Mouse (Mus musculus): ENCODE data around the gene Sgcd. TPM values are rescaled to one million over a fixed set of nuclear protein-coding genes. Genes with fewer than 3 reads are reported as not detected.
A peak's percentile ranks its signal among the peaks of the same experiment; 100 is the strongest.

Sgcd gene
- total and polyA plus RNA-seq, 2 experiments from 2014 or later, result 4.0 to 37.3 TPM

DNA sequence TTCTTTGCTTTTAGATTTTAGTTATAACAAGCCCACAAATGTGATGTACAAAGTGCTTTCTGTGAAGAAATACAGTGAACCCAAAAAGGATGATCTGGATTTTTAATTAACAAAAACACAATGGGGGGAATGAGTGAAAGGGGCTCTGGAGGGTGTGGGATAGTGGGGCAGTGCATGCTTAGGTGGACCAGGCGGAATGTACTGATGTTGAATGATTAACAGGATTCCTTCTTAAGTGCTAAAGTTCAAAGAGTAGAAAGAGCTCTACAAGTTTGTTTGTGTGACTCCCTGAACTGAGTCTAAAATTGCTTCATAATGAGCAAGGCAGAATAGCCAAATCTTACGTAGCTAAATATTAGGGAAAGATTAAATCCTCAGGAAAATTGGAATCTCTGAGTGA lies 246.0 kb downstream of the Sgcd start:
- 74% methylated on average over 2 of the region's 2 CpGs for WGBS
- no peak overlapping the region for H3K4me2 ChIP-seq (ENCODE audit: low read depth, low read length)
- H3K36me3 ChIP-seq (ENCODE audit: insufficient read depth, low read length), result no peaks in the 10 kb centered on the region
- no peaks in the 10 kb centered on the region for H3K4me1 ChIP-seq (ENCODE audit: insufficient read depth, low read length)
- TF ChIP-seq CTCF (IDR thresholded peaks at IDR 0.05; ENCODE audit: low read depth), result no peak
- H3K9ac ChIP-seq (replicated peaks; ENCODE audit: low read length), result no peak overlapping the region
- H3K27me3 ChIP-seq (ENCODE audit: insufficient read depth, low read length), result no peaks in the 10 kb centered on the region
- no peaks in the 10 kb centered on the region for H3K9me3 ChIP-seq (ENCODE audit: low read length)
- ATAC-seq, result no peak
- DNase-seq (ENCODE audit: low spot score), result no peak
- H3K4me3 ChIP-seq (ENCODE audit: low read length), result no peak overlapping the region
- H3K27ac ChIP-seq, result no peak overlapping the region

DNA sequence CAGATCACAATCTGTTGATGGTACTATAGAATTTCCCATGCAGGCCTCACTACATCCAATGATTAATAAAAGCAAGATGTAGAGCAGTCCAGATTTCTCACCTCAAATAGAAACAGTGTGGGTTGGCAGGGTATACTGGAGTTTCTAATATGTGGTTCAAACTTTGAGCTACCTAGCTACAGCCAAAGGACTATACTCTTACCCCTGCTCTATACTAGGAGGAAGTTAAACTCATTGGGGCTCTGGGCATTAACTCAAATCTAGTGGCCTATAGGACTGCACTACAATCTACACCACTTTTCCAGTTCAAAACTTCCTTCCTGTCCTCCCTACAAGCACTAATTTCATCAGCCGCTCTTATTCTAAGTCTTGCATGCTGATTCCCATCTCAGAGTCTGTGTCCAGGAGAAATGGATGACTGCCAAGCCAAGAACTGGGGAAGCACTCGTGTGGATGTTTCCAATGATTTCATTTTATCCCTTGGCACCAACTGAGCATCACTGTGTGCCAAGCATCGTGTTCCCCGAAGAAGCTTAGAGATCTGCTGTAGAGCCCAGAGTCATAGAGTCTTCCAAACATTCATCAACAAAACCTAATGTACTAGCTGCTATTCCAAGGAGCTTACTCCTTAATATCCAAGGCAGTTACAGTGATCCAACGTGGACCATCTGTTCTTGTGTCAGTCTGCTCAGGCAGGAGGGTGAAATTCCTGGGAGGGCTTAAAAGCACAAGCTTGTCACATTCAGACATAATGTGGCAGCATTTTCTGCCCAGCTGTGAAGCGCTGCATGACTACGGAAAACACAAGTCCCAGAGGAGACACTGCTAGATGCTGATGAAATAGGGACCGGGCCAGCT lies 283.6 kb downstream of the Sgcd start:
- Histone ChIP-seq H3K36me3 (ENCODE audit: insufficient read depth, low read length) (no peaks in the 10 kb centered on the region), H3K27me3 (ENCODE audit: insufficient read depth, low read length) (no peaks in the 10 kb centered on the region), H3K4me1 (ENCODE audit: insufficient read depth, low read length) (peaks cover 3% of the 10 kb centered on the region; the same call in 1 of the 2 replicates), H3K9me3 (ENCODE audit: low read length) (no peaks in the 10 kb centered on the region), H3K4me3 (ENCODE audit: low read length) (no peak overlapping the region), H3K27ac (peak overlapping the region; percentile 45; the same call in 1 of the 2 replicates), H3K4me2 (ENCODE audit: low read depth, low read length) (no peak overlapping the region), H3K9ac (replicated peaks; ENCODE audit: low read length) (no peak overlapping the region)
- 25% methylated on average over 8 of the region's 8 CpGs for WGBS
- no peak for TF ChIP-seq CTCF (IDR thresholded peaks at IDR 0.05; ENCODE audit: low read depth)
- DNase-seq (ENCODE audit: low spot score), result peak; percentile 76
- ATAC-seq, result peak; percentile 83

DNA sequence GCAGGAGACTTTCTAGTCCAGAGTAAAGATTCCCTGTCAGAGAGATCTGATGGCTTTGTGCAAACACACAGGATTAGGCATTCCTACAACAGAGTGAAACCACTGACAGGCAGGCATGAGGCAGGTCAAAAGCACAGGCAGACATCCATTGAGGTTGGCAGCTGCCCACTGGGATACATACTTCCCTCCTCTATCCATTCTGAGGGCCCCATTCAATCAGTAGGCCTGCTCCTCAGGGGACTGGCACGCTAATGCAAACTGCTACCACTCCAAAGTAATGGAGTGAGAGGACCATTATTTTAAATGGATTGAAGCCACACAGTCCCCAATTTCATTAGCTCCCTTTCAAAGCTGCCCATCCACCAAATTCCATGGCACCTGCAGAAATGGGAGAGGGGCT lies 293.2 kb downstream of the Sgcd start:
- no peak overlapping the region for H3K4me2 ChIP-seq (ENCODE audit: low read depth, low read length)
- H3K9me3 ChIP-seq (ENCODE audit: low read length), result no peaks in the 10 kb centered on the region
- no peaks in the 10 kb centered on the region for H3K36me3 ChIP-seq (ENCODE audit: insufficient read depth, low read length)
- H3K27me3 ChIP-seq (ENCODE audit: insufficient read depth, low read length), result no peaks in the 10 kb centered on the region
- H3K4me1 ChIP-seq (ENCODE audit: insufficient read depth, low read length), result no peaks in the 10 kb centered on the region
- WGBS, result 15% methylated on average over 1 of the region's 1 CpGs
- no peak overlapping the region for H3K4me3 ChIP-seq (ENCODE audit: low read length)
- DNase-seq (ENCODE audit: low spot score) (peak; percentile 3), ATAC-seq (no peak)
- H3K9ac ChIP-seq (replicated peaks; ENCODE audit: low read length), result no peak overlapping the region
- 0 out of 2 replicates have a peak, but pooled peaks have one; percentile 6 for TF ChIP-seq CTCF (IDR thresholded peaks at IDR 0.05; ENCODE audit: low read depth)
- no peak overlapping the region for H3K27ac ChIP-seq

GRCm38 (mm10) chr11:47658135-47658534 lies 330.6 kb downstream of the Sgcd start:
- H3K27ac ChIP-seq, result no peak overlapping the region
- H3K9me3 ChIP-seq (ENCODE audit: low read length), result no peaks in the 10 kb centered on the region
- no peak overlapping the region for H3K4me2 ChIP-seq (ENCODE audit: low read depth, low read length)
- WGBS, result 3% methylated on average over 1 of the region's 1 CpGs
- TF ChIP-seq CTCF (IDR thresholded peaks at IDR 0.05; ENCODE audit: low read depth), result peak; percentile 69
- DNase-seq (ENCODE audit: low spot score) (peak; percentile 54), ATAC-seq (no peak)
- H3K36me3 ChIP-seq (ENCODE audit: insufficient read depth, low read length), result no peaks in the 10 kb centered on the region
- H3K4me3 ChIP-seq (ENCODE audit: low read length), result no peak overlapping the region
- no peaks in the 10 kb centered on the region for H3K4me1 ChIP-seq (ENCODE audit: insufficient read depth, low read length)
- H3K27me3 ChIP-seq (ENCODE audit: insufficient read depth, low read length), result no peaks in the 10 kb centered on the region
- no peak overlapping the region for H3K9ac ChIP-seq (replicated peaks; ENCODE audit: low read length)

DNA sequence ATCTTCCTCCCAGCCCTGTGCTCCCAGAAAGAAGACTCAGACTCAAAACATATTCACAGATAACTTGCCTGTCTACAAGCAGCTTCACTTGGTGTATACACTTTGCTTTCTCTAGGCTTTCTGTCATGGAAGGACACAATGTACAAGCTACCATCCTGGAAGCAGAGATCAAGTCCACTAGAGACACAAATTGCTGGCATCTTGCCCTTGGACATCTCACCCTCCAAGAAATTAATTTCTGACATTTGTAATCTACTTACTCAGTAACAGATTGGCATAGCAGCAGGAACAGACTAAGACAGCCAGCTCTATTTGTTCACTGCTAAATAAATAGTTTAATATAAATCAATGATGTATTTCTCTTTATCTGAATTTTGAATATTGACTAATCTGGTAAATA lies 342.9 kb downstream of the Sgcd start:
- Histone ChIP-seq H3K9ac (replicated peaks; ENCODE audit: low read length) (no peak overlapping the region), H3K9me3 (ENCODE audit: low read length) (no peaks in the 10 kb centered on the region), H3K36me3 (ENCODE audit: insufficient read depth, low read length) (no peaks in the 10 kb centered on the region), H3K4me3 (ENCODE audit: low read length) (no peak overlapping the region), H3K27ac (no peak overlapping the region), H3K4me2 (ENCODE audit: low read depth, low read length) (no peak overlapping the region), H3K27me3 (ENCODE audit: insufficient read depth, low read length) (no peaks in the 10 kb centered on the region), H3K4me1 (ENCODE audit: insufficient read depth, low read length) (no peaks in the 10 kb centered on the region)
- peak; percentile 52 for DNase-seq (ENCODE audit: low spot score)
- TF ChIP-seq CTCF (IDR thresholded peaks at IDR 0.05; ENCODE audit: low read depth), result no peak
- ATAC-seq, result no peak

GRCm38 (mm10) chr11:47641567-47642259 lies 347.1 kb downstream of the Sgcd start:
- no peak for TF ChIP-seq CTCF (IDR thresholded peaks at IDR 0.05; ENCODE audit: low read depth)
- H3K9me3 ChIP-seq (ENCODE audit: low read length), result no peaks in the 10 kb centered on the region
- no peaks in the 10 kb centered on the region for H3K4me1 ChIP-seq (ENCODE audit: insufficient read depth, low read length)
- 21% methylated on average over 2 of the region's 2 CpGs for WGBS
- no peak overlapping the region for H3K27ac ChIP-seq
- H3K4me2 ChIP-seq (ENCODE audit: low read depth, low read length), result no peak overlapping the region
- H3K36me3 ChIP-seq (ENCODE audit: insufficient read depth, low read length), result no peaks in the 10 kb centered on the region
- DNase-seq (ENCODE audit: low spot score) (no peak), ATAC-seq (no peak)
- no peak overlapping the region for H3K4me3 ChIP-seq (ENCODE audit: low read length)
- H3K27me3 ChIP-seq (ENCODE audit: insufficient read depth, low read length), result no peaks in the 10 kb centered on the region
- H3K9ac ChIP-seq (replicated peaks; ENCODE audit: low read length), result no peak overlapping the region

All from hindbrain, postnatal 0 days (tissue).